Comparison of ENCODE assay signal across 23 mouse cellular contexts in the genomic region with DNA sequence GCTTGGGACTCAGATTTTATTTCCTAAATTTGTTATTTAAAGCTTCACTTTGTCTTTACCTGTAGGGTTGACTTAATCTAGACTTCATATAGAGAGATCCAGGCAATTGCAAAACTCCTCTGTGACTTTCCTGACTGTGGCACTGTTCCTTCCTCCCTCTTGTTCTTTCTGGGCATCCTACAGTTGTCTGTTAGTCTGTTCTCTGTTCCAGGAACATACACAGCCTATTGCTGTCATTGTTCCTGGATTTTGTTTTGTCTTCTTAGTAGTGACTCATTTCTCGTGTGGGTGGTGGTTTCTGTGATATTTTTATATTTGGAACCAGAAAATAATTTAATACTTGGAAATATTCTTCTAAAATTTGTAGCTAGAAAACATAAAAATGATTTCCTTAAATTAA. TPM values are rescaled to one million over a fixed set of nuclear protein-coding genes. Genes with fewer than 3 reads are reported as not detected.
"Had no signal": no experiment of that assay in that cellular context is flagged by ENCODE, and none has a peak within 500 bp of the region (broad histone marks: within the 10 kb centered on the region; RNA-seq: fewer than 3 reads in every experiment).

No protein-coding gene starts in this region.

- H3K27ac ChIP-seq: midbrain, embryonic 10.5 days; midbrain, embryonic 12.5 days; neural tube, embryonic 13.5 days; neural tube, embryonic 15.5 days; stomach, embryonic 15.5 days; stomach, postnatal 0 days had no signal

- H3K4me1 ChIP-seq: midbrain, embryonic 10.5 days; midbrain, embryonic 12.5 days; neural tube, embryonic 13.5 days; neural tube, embryonic 15.5 days; stomach, embryonic 15.5 days had no signal

- DNase-seq: lung, adult 18-20 months; lung, embryonic 14.5 days; lung, postnatal 10 days; lung, postnatal 4 days; midbrain, embryonic 14.5 days; right cerebral cortex, postnatal 14 days; thymus, adult 2 months; thymus, postnatal 25 days; thymus, postnatal 4 days had no signal

- H3K36me3 ChIP-seq: midbrain, embryonic 10.5 days; midbrain, embryonic 12.5 days; neural tube, embryonic 13.5 days; neural tube, embryonic 15.5 days; stomach, embryonic 15.5 days had no signal

- H3K4me3 ChIP-seq: midbrain, embryonic 10.5 days; midbrain, embryonic 12.5 days; myocyte; neural tube, embryonic 13.5 days; neural tube, embryonic 15.5 days; stomach, embryonic 15.5 days had no signal

- H3K27me3 ChIP-seq: midbrain, embryonic 12.5 days; neural tube, embryonic 13.5 days; neural tube, embryonic 15.5 days; stomach, embryonic 15.5 days had no signal

RNA-seq across cellular contexts. Expression of gene Pdha2, which starts 10.2 kb away (rescaled TPM):
- total RNA-seq: megakaryocyte, adult 5-6 weeks; megakaryocyte-erythroid progenitor cell, adult 5-6 weeks had no signal
- polyA plus RNA-seq: lung, embryonic 14.5 days; lung, embryonic 16.5 days; midbrain, embryonic 10.5 days; midbrain, embryonic 12.5 days; midbrain, embryonic 14.5 days; midbrain, embryonic 16.5 days; myocyte; neural tube, embryonic 11.5 days; neural tube, embryonic 13.5 days; neural tube, embryonic 15.5 days; spleen, adult 2 months; stomach, embryonic 15.5 days; stomach, postnatal 0 days; thymus, adult 2 months; urinary bladder, adult 2 months had no signal
